Mouse (Mus musculus) G1E (cell line): ENCODE results near the gene Pcsk4.

ENCODE experiments used
- CTCF ChIP-seq: IDR thresholded peaks from 2 replicates; pipeline ENCODE4 v1.5.1; 2012; ENCODE audit warnings: low read depth, low read length, inconsistent platforms, mixed read lengths
- GATA1 ChIP-seq: IDR thresholded peaks from 2 replicates; pipeline ENCODE4 v1.6.1; 2012; ENCODE audit warnings: borderline replicate concordance, low read length, inconsistent platforms, mixed read lengths
- GATA2 ChIP-seq: IDR thresholded peaks from 2 replicates; pipeline ENCODE4 v1.6.1; 2012; ENCODE audit warnings: low read depth, low read length, inconsistent platforms, borderline replicate concordance

DNA sequence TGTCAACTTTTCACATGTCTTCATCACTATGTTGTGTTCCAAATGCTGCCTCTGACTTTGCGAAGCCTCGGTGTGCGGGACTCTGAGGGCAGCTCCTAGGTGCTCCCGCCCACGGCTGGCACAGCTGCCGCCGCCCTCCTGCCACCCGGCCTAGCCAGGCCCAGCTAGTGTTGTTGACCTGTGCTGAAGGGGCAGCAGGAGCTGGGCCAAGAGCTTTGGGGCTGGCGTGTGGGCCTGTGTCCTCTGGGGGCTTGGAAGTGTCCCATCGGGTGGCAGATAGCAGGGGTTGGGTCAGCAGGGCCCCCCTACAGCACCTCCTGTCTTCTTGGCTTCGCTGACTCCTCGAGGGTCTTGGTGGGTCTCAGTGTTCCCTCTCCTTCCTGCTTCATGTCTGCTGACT lies 50.0 kb downstream of the Pcsk4 start:
- TF ChIP-seq CTCF (no peak), GATA1 (no peak), GATA2 (no peak)
